Mouse (Mus musculus) forebrain, embryonic 11.5 days (tissue): ENCODE measurements at regions not wholly inside any gene's neighbourhood (a gene's known extent, or its start where the extent isn't known, plus 50 kb on each side); places are given as distances from the start of the nearest gene placed in this dataset.

Experiments used
- ATAC-seq: fragments of 200-750 bp; cut with Nextera tagmentation; replicated peaks from 2 replicates; pipeline ENCODE4 v1.8.0; 2017; ENCODE audit warnings: moderate TSS enrichment; ENCODE audit not compliant: low FRiP score
- DNase-seq: peaks from one replicate; pipeline ENCODE4 v3.0.0-alpha.2; 2017; ENCODE audit warnings: low spot score
- H3K27ac ChIP-seq: fragments of 300-500 bp; sonication (generic); 2 replicates; pipeline ENCODE4 v1.5.1; 2014; ENCODE audit warnings: low read depth, low read length
- H3K27me3 ChIP-seq: fragments of 300-500 bp; sonication (generic); 2 replicates; pipeline ENCODE4 v1.6.1; 2014; ENCODE audit warnings: mild to moderate bottlenecking, low read length, mixed read lengths; ENCODE audit not compliant: control insufficient read depth, insufficient read depth
- H3K36me3 ChIP-seq: fragments of 300-500 bp; sonication (generic); 2 replicates; pipeline ENCODE4 v1.6.1; 2014; ENCODE audit warnings: mild to moderate bottlenecking, low read length, moderate library complexity, mixed read lengths; ENCODE audit not compliant: control insufficient read depth, insufficient read depth
- H3K4me1 ChIP-seq: fragments of 300-500 bp; sonication (generic); replicated peaks from 2 replicates; pipeline ENCODE4 v1.6.1; 2014; ENCODE audit warnings: low read length, mixed read lengths; ENCODE audit not compliant: control insufficient read depth, insufficient read depth
- H3K4me2 ChIP-seq: fragments of 300-500 bp; sonication (generic); 2 replicates; pipeline ENCODE4 v1.6.1; 2014; ENCODE audit warnings: low read depth, mild to moderate bottlenecking, low read length, moderate library complexity, mixed read lengths; ENCODE audit not compliant: severe bottlenecking
- H3K4me3 ChIP-seq: fragments of 300-500 bp; sonication (generic); 2 replicates; pipeline ENCODE4 v1.5.1; 2014; ENCODE audit warnings: low read depth, low read length
- H3K9ac ChIP-seq: fragments of 300-500 bp; sonication (generic); 2 replicates; pipeline ENCODE4 v1.6.1; 2014; ENCODE audit warnings: low read length
- H3K9me3 ChIP-seq: fragments of 300-500 bp; sonication (generic); 2 replicates; pipeline ENCODE4 v1.6.1; 2016; ENCODE audit warnings: low read length, mixed read lengths; ENCODE audit not compliant: control insufficient read depth
- WGBS: fragments of 180-500 bp; shearing (Covaris S2); extraction: QIAGEN DNeasy Blood & Tissue Kit; methylation state at CpG from one replicate; pipeline ENCODE4 v1.1.7; 2014; 5-methylcytosine and 5-hydroxymethylcytosine counted together

DNA sequence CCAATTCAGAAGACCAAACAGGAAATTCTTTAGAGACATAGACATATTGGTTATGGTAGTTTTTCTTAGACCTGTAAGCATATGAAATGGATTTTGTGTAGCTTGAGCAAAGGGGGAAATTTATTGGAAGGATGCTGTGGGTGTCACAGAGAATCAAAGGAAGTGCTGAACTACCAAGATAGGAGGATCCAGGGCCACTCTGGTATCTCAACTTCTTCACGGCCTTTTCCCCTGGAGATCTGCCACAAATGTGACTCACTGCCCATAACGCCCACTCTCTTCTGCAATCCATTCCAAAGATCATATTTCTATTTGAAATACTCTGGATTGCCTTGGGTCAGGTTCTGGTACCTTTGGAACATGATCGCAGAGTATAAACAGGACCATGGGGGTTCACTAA is 161.6 kb upstream of the Fggy start:
- Histone ChIP-seq H3K9me3 (no peaks in the 10 kb centered on the region), H3K4me2 (no peak overlapping the region), H3K4me1 (no peaks in the 10 kb centered on the region), H3K27me3 (no peaks in the 10 kb centered on the region), H3K4me3 (no peak overlapping the region), H3K27ac (no peak overlapping the region), H3K36me3 (no peaks in the 10 kb centered on the region), H3K9ac (no peak overlapping the region)
- DNase-seq (no peak), ATAC-seq (no peak)
- 87% methylated on average over 3 of the region's 3 CpGs for WGBS

DNA sequence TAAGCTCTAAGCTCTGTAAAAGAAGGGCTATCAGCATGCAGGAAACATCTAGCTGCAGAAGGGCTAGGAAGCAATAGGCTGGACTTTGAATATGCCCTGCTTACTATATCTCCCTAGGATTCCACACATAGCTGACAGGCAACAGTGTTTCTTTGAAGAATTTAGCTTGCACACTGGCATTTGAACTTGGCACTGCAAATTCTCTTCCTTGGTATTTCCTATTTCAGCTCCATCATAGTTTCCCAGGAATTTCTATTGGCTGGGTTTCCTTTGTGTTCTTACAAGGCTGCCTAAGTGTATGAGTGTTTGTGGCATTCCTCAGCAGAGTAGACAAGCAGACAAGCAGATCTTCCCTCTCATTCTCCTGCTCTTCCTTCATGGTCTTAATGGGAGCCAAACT is 159.0 kb upstream of the Fggy start:
- Histone ChIP-seq H3K27me3 (no peaks in the 10 kb centered on the region), H3K36me3 (no peaks in the 10 kb centered on the region), H3K4me2 (no peak overlapping the region), H3K9me3 (no peaks in the 10 kb centered on the region), H3K9ac (no peak overlapping the region), H3K27ac (no peak overlapping the region), H3K4me1 (no peaks in the 10 kb centered on the region), H3K4me3 (no peak overlapping the region)
- ATAC-seq (no peak), DNase-seq (no peak)

DNA sequence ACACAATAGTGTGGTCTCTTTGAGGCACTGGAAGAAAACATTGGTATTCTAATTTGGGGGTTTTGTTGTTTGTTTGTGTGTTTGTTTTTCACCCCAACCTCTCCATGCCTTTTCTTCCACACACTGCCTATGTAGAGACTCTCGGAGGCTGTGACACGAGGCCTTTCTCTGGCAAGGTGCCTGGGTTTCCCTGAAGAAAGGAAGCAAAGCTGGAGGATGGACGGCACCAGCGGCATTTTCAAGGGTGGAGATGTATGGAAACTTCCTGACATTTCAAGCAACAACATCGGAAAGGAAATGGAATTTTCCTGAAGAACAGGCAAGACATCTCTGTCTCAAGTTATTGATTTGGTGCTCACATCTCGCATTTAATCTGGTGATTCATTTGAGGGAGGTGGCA is 155.0 kb upstream of the Fggy start:
- Histone ChIP-seq H3K9me3 (no peaks in the 10 kb centered on the region), H3K36me3 (no peaks in the 10 kb centered on the region), H3K4me3 (no peak overlapping the region), H3K27me3 (no peaks in the 10 kb centered on the region), H3K9ac (no peak overlapping the region), H3K4me1 (no peaks in the 10 kb centered on the region), H3K4me2 (no peak overlapping the region), H3K27ac (no peak overlapping the region)
- ATAC-seq (no peak), DNase-seq (no peak)
- WGBS = 89% methylated on average over 6 of the region's 6 CpGs

DNA sequence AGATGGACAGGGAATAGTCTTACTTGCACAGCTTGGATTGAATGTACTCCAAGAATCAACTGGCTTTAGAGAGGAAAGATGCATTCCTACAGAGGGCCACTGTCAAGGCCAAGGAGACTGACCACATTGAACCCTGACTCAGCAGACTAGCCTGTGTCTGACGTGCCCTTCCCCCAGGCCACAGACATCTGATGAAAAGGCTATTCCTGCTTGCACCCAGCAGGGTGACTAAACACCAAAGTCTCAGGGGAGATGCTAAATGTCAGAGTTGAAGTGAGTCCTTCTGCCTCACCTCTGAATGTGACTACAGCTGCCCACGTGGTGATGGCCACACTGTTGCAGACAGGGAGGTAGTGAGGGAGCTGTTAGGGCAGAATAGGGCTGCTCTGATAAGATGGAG is 140.2 kb upstream of the Fggy start:
- Histone ChIP-seq H3K27ac (no peak overlapping the region), H3K4me1 (no peaks in the 10 kb centered on the region), H3K4me3 (no peak overlapping the region), H3K4me2 (no peak overlapping the region), H3K9me3 (no peaks in the 10 kb centered on the region; the same call in 1 of the 2 replicates), H3K36me3 (no peaks in the 10 kb centered on the region), H3K9ac (no peak overlapping the region), H3K27me3 (no peaks in the 10 kb centered on the region)
- 56% methylated on average over 2 of the region's 2 CpGs for WGBS
- ATAC-seq (no peak), DNase-seq (no peak)

DNA sequence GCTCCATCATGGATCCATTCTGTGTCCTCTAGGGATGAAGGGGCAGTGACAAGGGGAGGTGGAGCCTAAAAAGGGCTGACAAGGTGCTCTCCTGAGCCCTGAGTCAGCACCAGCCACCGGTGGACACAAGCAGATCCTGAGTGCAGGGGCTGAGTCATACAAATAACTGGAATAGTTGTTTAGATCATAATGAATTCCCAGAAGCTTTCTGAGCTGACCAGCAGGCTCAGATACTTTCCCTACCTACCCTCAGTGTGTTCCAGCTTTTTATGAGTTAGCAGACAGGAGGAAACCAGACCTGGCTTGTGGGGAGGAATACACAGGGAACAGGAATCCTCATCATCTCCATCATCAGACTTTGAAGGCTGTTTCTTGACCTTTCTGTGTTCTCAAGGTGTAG is 130.7 kb upstream of the Fggy start:
- 89% methylated on average over 1 of the region's 1 CpGs for WGBS
- no peak overlapping the region for H3K4me2 ChIP-seq
- no peaks in the 10 kb centered on the region for H3K36me3 ChIP-seq
- no peak overlapping the region for H3K9ac ChIP-seq
- H3K9me3 ChIP-seq = no peaks in the 10 kb centered on the region
- H3K4me1 ChIP-seq = no peaks in the 10 kb centered on the region
- no peak for ATAC-seq
- no peak overlapping the region for H3K4me3 ChIP-seq
- H3K27me3 ChIP-seq = no peaks in the 10 kb centered on the region
- no peak for DNase-seq
- no peak overlapping the region for H3K27ac ChIP-seq

DNA sequence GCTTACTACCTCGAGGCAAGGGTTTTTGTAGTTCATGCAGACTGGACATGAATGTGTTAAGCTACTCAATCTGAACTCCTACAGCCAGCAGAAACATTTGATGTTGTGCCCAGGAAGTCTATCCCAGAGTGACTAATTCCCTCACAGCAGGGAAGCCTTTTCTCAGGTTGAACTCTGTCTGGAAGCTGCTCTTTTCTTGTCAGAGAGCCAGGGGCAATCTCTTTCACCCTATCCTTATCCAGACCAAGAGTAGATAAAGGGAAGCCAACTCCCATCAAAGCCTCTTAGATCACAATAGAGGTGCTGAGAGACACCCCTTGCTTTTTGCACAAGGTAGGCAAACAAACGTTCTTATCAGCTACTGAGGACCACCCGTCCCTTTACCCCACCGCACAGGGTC is 122.8 kb upstream of the Fggy start:
- no peak for DNase-seq
- no peaks in the 10 kb centered on the region for H3K27me3 ChIP-seq
- no peak overlapping the region for H3K4me3 ChIP-seq
- no peak overlapping the region for H3K4me2 ChIP-seq
- H3K9ac ChIP-seq = no peak overlapping the region
- WGBS = 24% methylated on average over 4 of the region's 4 CpGs
- ATAC-seq = no peak
- H3K4me1 ChIP-seq = no peaks in the 10 kb centered on the region
- H3K9me3 ChIP-seq = no peaks in the 10 kb centered on the region
- no peaks in the 10 kb centered on the region for H3K36me3 ChIP-seq
- H3K27ac ChIP-seq = no peak overlapping the region

DNA sequence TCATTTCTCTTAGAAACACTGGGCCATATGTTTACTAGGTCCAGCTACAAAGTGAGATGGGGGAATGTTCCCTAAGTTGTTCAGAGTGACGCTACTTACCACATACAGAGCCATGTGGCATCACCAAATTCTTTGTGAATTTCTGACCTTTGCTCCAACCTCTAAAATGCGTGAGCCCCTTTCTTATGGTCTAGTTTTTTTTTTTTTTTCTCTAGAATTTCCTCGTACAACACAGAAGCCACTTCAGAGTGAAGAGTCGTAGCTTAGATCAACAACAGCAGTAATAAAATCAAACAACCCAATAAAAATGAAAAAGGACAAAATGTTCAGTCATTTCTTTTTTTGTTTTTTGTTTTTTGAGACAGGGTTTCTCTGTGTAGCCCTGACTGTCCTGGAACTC is 122.2 kb upstream of the Fggy start:
- WGBS = 59% methylated on average over 4 of the region's 4 CpGs

DNA sequence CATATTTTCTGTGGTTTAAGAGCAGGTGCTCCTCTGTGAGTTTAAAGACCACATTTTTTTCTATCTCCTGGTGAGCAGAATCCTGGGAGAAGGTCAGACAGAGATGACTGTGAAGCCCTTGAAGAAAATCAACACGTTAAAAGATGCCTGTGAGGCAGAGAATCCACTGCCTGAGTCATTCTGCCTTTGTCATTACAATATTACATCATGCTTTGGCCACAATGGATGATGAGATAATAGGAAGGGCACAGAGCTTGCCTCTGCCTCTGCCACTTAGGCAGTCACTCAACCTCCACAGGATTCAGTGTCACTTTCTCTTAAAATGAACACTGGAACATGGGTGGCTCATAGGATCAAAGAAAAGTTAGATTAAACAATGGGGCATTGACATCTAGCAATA is 117.5 kb upstream of the Fggy start:
- no peak for DNase-seq

More for the DNA sequence above, 122.2 kb upstream of the Fggy start:
- no peak overlapping the region for H3K9ac ChIP-seq
- ATAC-seq (no peak), DNase-seq (no peak)
- H3K27ac ChIP-seq = no peak overlapping the region
- H3K27me3 ChIP-seq = no peaks in the 10 kb centered on the region
- no peaks in the 10 kb centered on the region for H3K4me1 ChIP-seq
- H3K4me3 ChIP-seq = no peak overlapping the region
- H3K4me2 ChIP-seq = no peak overlapping the region
- no peaks in the 10 kb centered on the region for H3K36me3 ChIP-seq
- H3K9me3 ChIP-seq = no peaks in the 10 kb centered on the region

DNA sequence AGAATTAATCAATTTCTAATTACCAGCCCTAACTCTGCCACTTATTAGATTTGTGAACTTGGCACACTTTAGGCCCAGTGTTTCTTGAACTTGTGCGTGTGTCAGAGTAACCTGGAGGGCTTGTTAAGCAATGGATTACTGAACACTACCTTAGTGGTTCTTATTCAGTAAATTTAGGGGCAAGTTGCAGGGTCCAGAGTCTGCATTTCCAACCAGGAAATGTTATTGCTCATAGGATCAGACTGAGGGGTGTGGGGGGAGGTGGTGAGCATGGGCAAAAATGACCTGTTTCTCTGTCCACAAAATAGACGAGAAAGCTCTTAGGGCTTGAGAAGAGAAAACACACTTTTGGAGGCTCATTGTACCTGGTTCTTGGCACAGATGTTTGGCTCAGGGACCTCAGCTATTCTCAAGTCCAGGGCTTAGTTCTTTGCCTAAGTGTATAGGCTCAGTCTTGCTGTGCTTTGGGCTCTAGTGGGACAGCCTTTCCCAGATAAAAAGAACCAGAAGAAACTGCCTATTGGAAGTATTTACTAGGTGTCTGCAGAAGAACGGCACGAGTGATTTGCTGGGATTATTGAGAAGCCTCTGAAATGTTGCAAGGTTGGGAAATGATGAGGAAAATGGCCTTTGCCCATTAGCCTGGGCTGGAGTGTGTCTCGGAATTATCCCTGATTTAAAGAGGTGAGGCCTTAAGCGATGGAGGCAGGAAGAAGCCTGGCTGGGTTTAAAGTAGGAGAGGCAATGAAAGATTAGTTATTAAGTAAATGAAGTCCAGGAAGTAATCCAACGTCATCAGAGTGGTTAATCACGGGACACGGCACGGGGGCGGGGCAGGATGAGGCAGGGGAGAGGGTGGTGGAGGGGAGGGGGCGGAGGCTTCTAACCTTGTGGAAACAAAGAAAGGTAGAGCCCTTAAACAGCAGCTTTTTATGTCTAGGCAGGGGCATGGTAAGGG is 113.2 kb upstream of the Fggy start:
- WGBS = 56% methylated on average over 12 of the region's 12 CpGs
- Histone ChIP-seq H3K4me1 (no peaks in the 10 kb centered on the region), H3K27me3 (no peaks in the 10 kb centered on the region), H3K9ac (no peak overlapping the region), H3K9me3 (no peaks in the 10 kb centered on the region), H3K4me2 (no peak overlapping the region), H3K27ac (no peak overlapping the region), H3K36me3 (no peaks in the 10 kb centered on the region), H3K4me3 (no peak overlapping the region)
- no peak for ATAC-seq
- DNase-seq = no peak

More for the DNA sequence above, 117.5 kb upstream of the Fggy start:
- no peak for ATAC-seq
- no peak overlapping the region for H3K4me3 ChIP-seq
- H3K27ac ChIP-seq = no peak overlapping the region
- H3K36me3 ChIP-seq = no peaks in the 10 kb centered on the region
- no peaks in the 10 kb centered on the region for H3K4me1 ChIP-seq
- 19% methylated on average over 1 of the region's 1 CpGs for WGBS
- H3K9me3 ChIP-seq = no peaks in the 10 kb centered on the region
- no peaks in the 10 kb centered on the region for H3K27me3 ChIP-seq
- no peak overlapping the region for H3K4me2 ChIP-seq
- no peak overlapping the region for H3K9ac ChIP-seq
